Mouse (Mus musculus): ENCODE data around the gene Gm614.

Gene Gm614

GRCm38 (mm10) chrX:101263892-101264291 is at the start of gene Gm614:
Gm614 (minus strand) TSS chrX:101263992.
- no peak for DNase-seq (ENCODE audit: low read depth, low spot score)

DNA sequence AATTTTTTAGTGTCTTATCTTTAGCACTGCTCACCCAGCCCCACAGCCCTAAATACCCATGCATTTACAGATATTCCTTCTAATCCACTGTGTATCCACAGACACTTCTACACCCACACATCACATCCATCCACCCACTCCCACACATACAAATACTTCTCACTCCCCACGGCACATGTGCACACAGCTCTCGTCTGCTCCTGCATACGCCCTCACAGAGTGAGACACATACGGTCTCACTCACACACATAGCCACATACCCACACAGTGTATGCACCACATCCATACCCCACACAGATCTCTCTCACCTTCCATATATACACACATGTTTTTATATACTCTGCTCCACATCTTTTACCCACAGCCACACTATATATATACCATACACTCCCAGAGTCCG is 45.5 kb upstream of the Gm614 start:
- no peak for DNase-seq (ENCODE audit: low read depth, low spot score)

- no peak for DNase-seq (ENCODE audit: low read depth, low spot score)
Observed at GRCm38 (mm10) chrX:101304646-101305045, 40.9 kb upstream of the Gm614 start.

- no peak for DNase-seq (ENCODE audit: low read depth, low spot score)
Observed at GRCm38 (mm10) chrX:101301654-101302053, 37.9 kb upstream of the Gm614 start.

- no peak for DNase-seq (ENCODE audit: low read depth, low spot score)
Observed at GRCm38 (mm10) chrX:101300427-101301030, 36.7 kb upstream of the Gm614 start.

- DNase-seq (ENCODE audit: low read depth, low spot score): no peak
Observed at GRCm38 (mm10) chrX:101299473-101300426, 36.0 kb upstream of the Gm614 start.

DNA sequence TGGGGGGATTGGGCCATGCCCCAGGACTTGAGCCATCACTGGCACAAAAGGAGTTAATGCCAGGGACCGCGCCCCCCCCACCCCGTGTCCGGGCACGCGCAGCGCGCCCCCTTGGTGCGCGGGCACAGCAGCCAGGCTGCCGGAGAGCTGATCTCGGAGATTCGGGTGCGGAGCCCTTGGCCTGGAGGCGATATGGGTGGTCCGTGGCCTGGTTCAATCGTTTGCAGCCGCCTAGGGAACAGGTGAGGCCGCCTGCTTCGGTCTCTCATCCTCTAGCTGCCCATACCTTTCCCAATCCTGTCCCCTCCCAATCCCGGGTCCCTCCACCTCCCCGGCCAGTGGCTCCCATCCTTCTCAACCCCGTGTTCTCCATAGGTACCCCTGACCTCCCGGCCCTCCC is 35.3 kb upstream of the Gm614 start, which contains the start of gene Nlgn3:
Nlgn3 (plus strand) TSS at position 114 of the 400 bp plus-strand sequence.
- DNase-seq (ENCODE audit: low read depth, low spot score): no peak

DNA sequence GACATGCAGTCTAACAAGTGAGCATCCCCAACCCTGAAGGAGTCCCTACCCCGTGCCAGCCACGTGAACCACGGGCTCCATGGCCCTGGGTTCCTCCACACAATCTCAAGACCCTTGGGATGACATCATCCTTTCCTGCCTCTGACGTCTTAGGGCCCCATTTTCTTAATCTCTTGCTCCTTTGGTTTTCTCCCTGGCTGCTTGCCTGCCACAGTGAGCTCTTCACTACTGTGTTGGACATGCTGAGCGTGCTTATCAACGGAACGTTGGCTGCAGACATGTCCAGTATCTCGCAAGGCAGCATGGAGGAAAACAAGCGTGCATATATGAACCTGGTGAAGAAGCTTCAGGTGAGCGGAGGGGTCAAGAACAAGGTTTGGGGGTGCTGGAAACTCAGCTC is 26.3 kb upstream of the Gm614 start:
- DNase-seq (ENCODE audit: low read depth, low spot score): no peak

DNA sequence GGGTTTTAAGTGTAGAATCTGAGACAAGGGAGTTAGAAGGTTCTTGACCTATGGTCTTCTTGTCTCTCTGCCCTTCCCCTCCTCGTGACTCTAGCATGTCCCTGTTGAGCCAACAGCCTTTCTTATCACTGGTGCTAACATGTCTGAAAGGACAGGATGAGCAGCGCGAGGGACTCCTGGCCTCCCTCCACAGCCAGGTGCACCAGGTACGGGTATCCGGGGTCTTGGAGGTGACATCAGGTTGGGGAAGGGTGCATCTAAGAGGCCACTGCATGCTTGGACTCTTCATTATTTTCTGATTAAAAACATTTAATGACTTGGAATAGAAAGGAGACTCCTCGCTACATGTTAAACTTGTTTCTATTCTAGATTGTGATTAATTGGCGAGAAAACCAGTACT is 25.2 kb upstream of the Gm614 start:
- no peak for DNase-seq (ENCODE audit: low read depth, low spot score)

DNA sequence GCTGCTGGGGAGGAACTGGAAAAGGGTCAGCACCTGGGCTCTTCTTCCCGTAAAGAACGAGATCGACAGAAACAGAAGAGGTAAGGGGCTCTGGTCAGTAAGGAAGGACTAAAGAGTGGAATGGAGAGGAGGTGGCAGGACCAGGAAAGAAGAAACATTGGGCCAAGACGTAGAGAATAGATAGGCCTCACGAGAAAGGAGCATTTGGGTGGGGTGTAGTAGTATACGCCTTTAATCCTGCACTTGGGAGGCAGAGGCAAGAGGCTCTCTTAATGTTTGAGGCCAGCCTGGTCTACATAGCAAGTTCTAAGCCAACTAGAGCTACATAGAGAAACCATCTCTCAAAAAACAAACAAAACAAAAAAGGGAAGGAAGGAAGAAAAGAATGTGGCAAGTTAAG is 24.6 kb upstream of the Gm614 start:
- no peak for DNase-seq (ENCODE audit: low read depth, low spot score)

- peak; percentile 72 for DNase-seq (ENCODE audit: low read depth, low spot score)
Observed at GRCm38 (mm10) chrX:101287543-101287942, 23.8 kb upstream of the Gm614 start.

- DNase-seq (ENCODE audit: low read depth, low spot score): no peak
Observed at GRCm38 (mm10) chrX:101285953-101286670, 22.3 kb upstream of the Gm614 start.

GRCm38 (mm10) chrX:101285534-101285933 is 21.7 kb upstream of the Gm614 start:
- peak; percentile 55 for DNase-seq (ENCODE audit: low read depth, low spot score)

GRCm38 (mm10) chrX:101282813-101283212 is 19.0 kb upstream of the Gm614 start:
- DNase-seq (ENCODE audit: low read depth, low spot score): no peak

- peak; percentile 76 for DNase-seq (ENCODE audit: low read depth, low spot score)
Observed at GRCm38 (mm10) chrX:101273875-101274738, 10.3 kb upstream of the Gm614 start, which contains the start of gene Med12. Med12 (plus strand) TSS chrX:101274030.

GRCm38 (mm10) chrX:101273410-101273809 is 9.6 kb upstream of the Gm614 start:
- DNase-seq (ENCODE audit: low read depth, low spot score): no peak

- no peak for DNase-seq (ENCODE audit: low read depth, low spot score)
Observed at GRCm38 (mm10) chrX:101268755-101269124, 4.9 kb upstream of the Gm614 start, which contains the start of gene Gm20489. Gm20489 (minus strand) TSS chrX:101269023.

- no peak for DNase-seq (ENCODE audit: low read depth, low spot score)
Observed at GRCm38 (mm10) chrX:101268025-101268754, 4.4 kb upstream of the Gm614 start, which contains the start of gene Il2rg. Il2rg (minus strand) TSS chrX:101268255.

GRCm38 (mm10) chrX:101266631-101267030 is 2.8 kb upstream of the Gm614 start:
- no peak for DNase-seq (ENCODE audit: low read depth, low spot score)
